Mouse (Mus musculus): ENCODE measurements at regions not wholly inside any gene's neighbourhood (a gene's known extent, or its start where the extent isn't known, plus 50 kb on each side); places are given as distances from the start of the nearest gene placed in this dataset.
A peak's percentile ranks its signal among the peaks of the same experiment; 100 is the strongest.

DNA sequence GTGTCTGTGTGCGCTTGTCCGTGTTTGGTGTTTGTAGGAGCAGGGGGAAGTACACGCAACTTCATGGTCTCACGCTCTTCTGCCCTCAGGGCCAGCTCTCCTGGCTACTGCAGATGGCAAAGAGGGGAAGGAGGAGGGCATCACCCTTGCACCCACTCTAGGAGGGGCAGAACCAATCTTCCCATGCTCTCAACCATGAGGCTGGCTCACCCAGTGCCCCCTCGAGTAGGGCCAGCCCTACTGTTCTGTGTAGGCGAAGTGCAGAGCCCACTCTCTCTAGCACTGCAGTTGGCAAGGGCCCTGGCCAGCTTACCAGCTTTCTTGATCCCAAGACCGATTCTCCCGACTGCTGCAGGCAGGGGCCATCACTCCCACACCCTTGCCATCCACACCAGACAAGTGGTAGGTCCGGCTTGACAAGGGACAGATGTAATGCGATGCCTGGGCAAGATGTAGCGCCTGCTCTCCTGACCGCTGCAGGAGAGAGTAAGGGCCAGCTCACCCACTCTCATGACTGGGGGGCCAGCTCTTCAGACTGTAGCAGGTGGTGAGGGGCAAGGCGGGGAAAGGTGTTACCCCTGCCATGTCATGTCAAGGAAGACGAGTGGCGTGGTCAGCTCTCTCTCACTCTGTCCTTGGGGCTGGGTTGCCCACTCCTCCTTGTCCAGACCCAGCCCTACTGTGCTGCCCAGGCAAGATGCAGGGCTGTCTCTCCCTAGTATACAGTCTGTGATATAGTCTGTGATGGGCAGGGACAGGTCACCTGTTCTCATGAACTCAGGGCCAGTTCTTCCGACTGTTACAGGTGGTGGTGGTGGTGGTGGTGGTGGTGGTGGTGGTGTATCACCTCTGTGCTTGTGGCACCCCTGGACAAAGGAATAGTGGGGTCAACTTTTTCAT, 100.5 kb upstream of the Meis2 start:
- H3K4me3 ChIP-seq, result no peak overlapping the region
- 90% methylated on average over 16 of the region's 16 CpGs for WGBS
- peak; percentile 28; the same call in 1 of the 2 replicates for ATAC-seq (ENCODE audit: low FRiP score)
- H3K4me2 ChIP-seq, result no peak overlapping the region
- no peaks in the 10 kb centered on the region for H3K27me3 ChIP-seq
- no peaks in the 10 kb centered on the region for H3K36me3 ChIP-seq
- H3K27ac ChIP-seq, result no peak overlapping the region
- H3K9ac ChIP-seq, result no peak overlapping the region
- H3K4me1 ChIP-seq (replicated peaks), result no peaks in the 10 kb centered on the region
- no peaks in the 10 kb centered on the region for H3K9me3 ChIP-seq

Measured in hindbrain, embryonic 13.5 days (tissue).